Mouse (Mus musculus) liver, embryonic 14.5 days (tissue): ENCODE measurements around the gene Med16. TPM values are rescaled to one million over a fixed set of nuclear protein-coding genes. Genes with fewer than 3 reads are reported as not detected.
"Not testable (repeated sequence)": the region's sequence is repeated elsewhere in the genome, so short reads cannot be mapped to it uniquely, and the experiment has no call there.

Source experiments
- ATAC-seq: fragments of 200-750 bp; cut with Nextera tagmentation; 2 replicates; pipeline ENCODE4 v1.8.0; 2017; ENCODE audit warnings: moderate number of reproducible peaks, mild to moderate bottlenecking, moderate library complexity; ENCODE audit not compliant: insufficient read depth
- DNase-seq, 3 experiments: peaks; one replicate each; pipeline ENCODE4 v3.0.0-alpha.2; 2012 to 2013; ENCODE audit warnings: low read depth in 3 of 3, low spot score in 3 of 3
- H3K27ac ChIP-seq: fragments of 300-500 bp; sonication (generic); 2 replicates; pipeline ENCODE4 v1.5.1; 2014; ENCODE audit warnings: moderate library complexity, mild to moderate bottlenecking, control low read depth, inconsistent platforms
- H3K27me3 ChIP-seq: fragments of 300-500 bp; sonication (generic); 2 replicates; pipeline ENCODE4 v1.6.1; 2014; ENCODE audit warnings: mild to moderate bottlenecking, low read length, moderate library complexity; ENCODE audit not compliant: control insufficient read depth, insufficient read depth
- H3K36me3 ChIP-seq: fragments of 300-500 bp; sonication (generic); replicated peaks from 2 replicates; pipeline ENCODE4 v1.6.1; 2014; ENCODE audit warnings: low read depth; ENCODE audit not compliant: control insufficient read depth, insufficient read depth
- H3K4me1 ChIP-seq, 2 experiments: fragments of 200-500 bp in 1 of 2; fragments of 300-500 bp in 1 of 2; sonication (generic) in 1 of 2; replicated peaks; 2 replicates each; pipeline ENCODE4 v1.6.1; 2012 to 2014; ENCODE audit warnings: antibody characterized with exemption in 1 of 2, inconsistent platforms in 1 of 2, low read length in 1 of 2; ENCODE audit not compliant: control insufficient read depth in 2 of 2, insufficient read depth in 2 of 2
- H3K4me2 ChIP-seq: fragments of 300-500 bp; sonication (generic); 2 replicates; pipeline ENCODE4 v1.6.1; 2014; ENCODE audit warnings: low read depth, mild to moderate bottlenecking, control low read depth, moderate library complexity
- H3K4me3 ChIP-seq, 2 experiments: fragments of 200-500 bp in 1 of 2; fragments of 300-500 bp in 1 of 2; sonication (generic) in 1 of 2; 2 replicates each; pipeline ENCODE4 v1.5.1; 2012 to 2014; ENCODE audit warnings: low read depth in 2 of 2, low read length in 2 of 2, mild to moderate bottlenecking in 2 of 2, control low read depth in 1 of 2, inconsistent platforms in 1 of 2, moderate library complexity in 1 of 2; ENCODE audit not compliant: insufficient read depth in 1 of 2
- H3K9ac ChIP-seq: fragments of 300-500 bp; sonication (generic); replicated peaks from 2 replicates; pipeline ENCODE4 v1.6.1; 2014; ENCODE audit warnings: mild to moderate bottlenecking, control low read depth, moderate library complexity
- H3K9me3 ChIP-seq: fragments of 300-500 bp; sonication (generic); 2 replicates; pipeline ENCODE4 v1.6.1; 2016; ENCODE audit warnings: low read length, mixed read lengths; ENCODE audit not compliant: control insufficient read depth
- CTCF ChIP-seq: IDR thresholded peaks from 2 replicates; pipeline ENCODE4 v1.5.1; 2016; ENCODE audit warnings: antibody characterized with exemption, low read depth, control low read depth
- EP300 ChIP-seq: IDR thresholded peaks from 2 replicates; pipeline ENCODE4 v1.6.1; 2016; ENCODE audit warnings: antibody characterized with exemption, low read depth
- WGBS: fragments of 180-500 bp; shearing (Covaris S2); extraction: QIAGEN DNeasy Blood & Tissue Kit; methylation state at CpG from one replicate; pipeline ENCODE4 v1.1.7; 2014; ENCODE audit not compliant: insufficient replicate concordance; 5-methylcytosine and 5-hydroxymethylcytosine counted together
- polyA plus RNA-seq, 2 experiments: library from polyadenylated mRNA; depleted of rRNA in 1 of 2; stranded (reverse) in 1 of 2; unstranded in 1 of 2; fragments of >200 nt; fragmentation: Nextera tagmentation in 1 of 2; extraction: Ambion mirVana in 1 of 2; gene quantifications; 2 replicates each; pipeline versions ENCODE4 v1.2.1 to v1.2.3; 2012 to 2014

Gene Med16
- polyA plus RNA-seq, 2 experiments = 10.0 to 13.3 TPM

DNA sequence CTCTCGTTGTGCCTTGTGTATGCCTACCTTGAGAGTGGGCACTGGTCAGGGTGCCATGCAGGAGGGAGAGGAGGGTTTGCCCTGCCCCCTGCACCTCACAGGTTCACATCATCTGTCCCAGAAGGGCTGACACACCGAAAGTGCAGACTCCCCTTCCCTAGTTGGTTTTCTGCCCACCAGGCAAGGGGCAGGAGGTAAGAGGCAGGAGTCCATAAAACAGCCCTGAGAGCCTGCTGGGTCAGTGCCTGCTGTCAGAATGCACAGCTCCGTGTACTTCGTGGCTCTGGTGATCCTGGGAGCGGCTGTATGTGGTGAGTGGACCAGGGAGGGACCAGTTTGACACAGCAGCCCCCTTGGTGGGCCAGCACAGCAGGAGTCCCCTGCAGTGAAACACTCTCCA is 18.1 kb downstream of the Med16 start, which contains the start of gene Cfd:
TSS of gene Cfd (plus strand) at position 184 of the 400 bp plus-strand sequence.
- 49% methylated on average over 5 of the region's 5 CpGs for WGBS
- H3K4me3 ChIP-seq = no peak within 1 kb of the TSS
- H3K27ac ChIP-seq = no peak within 1 kb of the TSS
- no peak for TF ChIP-seq CTCF
- TF ChIP-seq EP300 = no peak
- no peaks in the 10 kb centered on the region for H3K36me3 ChIP-seq
- H3K9ac ChIP-seq = no peak within 1 kb of the TSS
- no peak within 1 kb of the TSS for H3K4me2 ChIP-seq
- ATAC-seq (no peak), DNase-seq (no peak)
- no peaks in the 10 kb centered on the region for H3K4me1 ChIP-seq
- no peaks in the 10 kb centered on the region for H3K27me3 ChIP-seq
- no peaks in the 10 kb centered on the region for H3K9me3 ChIP-seq

- Histone ChIP-seq H3K9ac (no peak overlapping the region), H3K36me3 (no peaks in the 10 kb centered on the region), H3K9me3 (no peaks in the 10 kb centered on the region), H3K4me1 (no peaks in the 10 kb centered on the region), H3K27me3 (no peaks in the 10 kb centered on the region), H3K27ac (no peak overlapping the region), H3K4me3 (no peak overlapping the region), H3K4me2 (no peak overlapping the region)
- TF ChIP-seq CTCF (no peak), EP300 (no peak)
- WGBS = 38% methylated on average over 2 of the region's 2 CpGs
- ATAC-seq (no peak), DNase-seq (no peak)
Measured at GRCm38 (mm10) chr10:79889386-79889785, 19.3 kb downstream of the Med16 start.

DNA sequence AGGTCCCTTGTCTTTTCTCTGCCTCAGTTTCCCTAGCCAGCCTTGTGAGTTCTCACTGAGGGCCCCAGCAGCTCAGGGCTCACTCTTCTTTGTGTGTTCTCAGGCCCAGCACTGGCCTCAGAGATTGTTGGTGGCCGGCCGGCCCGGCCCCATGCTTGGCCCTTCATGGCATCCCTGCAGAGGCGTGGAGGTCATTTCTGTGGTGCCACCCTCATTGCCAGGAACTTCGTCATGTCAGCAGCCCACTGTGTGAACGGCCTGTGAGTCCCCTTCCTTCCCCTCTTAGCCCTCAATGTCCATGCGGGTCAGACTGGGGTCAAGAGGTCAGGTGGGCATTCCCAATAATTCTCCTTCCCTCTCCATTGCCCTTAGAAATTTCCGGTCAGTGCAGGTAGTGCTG is 22.1 kb downstream of the Med16 start:
- H3K9me3 ChIP-seq = no peaks in the 10 kb centered on the region
- H3K4me3 ChIP-seq = no peak overlapping the region
- H3K27me3 ChIP-seq = no peaks in the 10 kb centered on the region; the same call in 1 of the 2 replicates
- TF ChIP-seq EP300 = no peak
- no peak for TF ChIP-seq CTCF
- H3K27ac ChIP-seq = no peak overlapping the region
- H3K36me3 ChIP-seq = no peaks in the 10 kb centered on the region
- H3K4me1 ChIP-seq = peaks cover 0 to 6% of the 10 kb centered on the region in 2 experiments; a peak in 2 of 4 replicates
- H3K4me2 ChIP-seq = no peak overlapping the region
- ATAC-seq (no peak), DNase-seq (no peak)
- 70% methylated on average over 8 of the region's 8 CpGs for WGBS
- no peak overlapping the region for H3K9ac ChIP-seq

GRCm38 (mm10) chr10:79886054-79886453 is 22.7 kb downstream of the Med16 start, which contains the start of gene Elane:
TSS of gene Elane (plus strand) at chr10:79886247.
- H3K4me3 ChIP-seq = no peak within 1 kb of the TSS
- H3K9ac ChIP-seq = no peak within 1 kb of the TSS
- peaks cover 0 to 11% of the 10 kb centered on the region in 2 experiments; a peak in 2 of 4 replicates for H3K4me1 ChIP-seq
- 61% methylated on average over 6 of the region's 6 CpGs for WGBS
- no peak for ATAC-seq
- no peak for DNase-seq
- H3K9me3 ChIP-seq = no peaks in the 10 kb centered on the region
- no peak within 1 kb of the TSS for H3K4me2 ChIP-seq
- no peaks in the 10 kb centered on the region for H3K36me3 ChIP-seq
- H3K27ac ChIP-seq = no peak within 1 kb of the TSS
- no peak for TF ChIP-seq CTCF
- no peak for TF ChIP-seq EP300
- H3K27me3 ChIP-seq = no peaks in the 10 kb centered on the region; the same call in 1 of the 2 replicates

GRCm38 (mm10) chr10:79884938-79885337 is 23.8 kb downstream of the Med16 start:
- H3K27ac ChIP-seq, ATAC-seq, H3K9ac ChIP-seq, H3K4me3 ChIP-seq, H3K36me3 ChIP-seq, H3K4me2 ChIP-seq, H3K27me3 ChIP-seq, H3K9me3 ChIP-seq, DNase-seq: not testable (repeated sequence)
- 16% methylated on average over 2 of the region's 3 CpGs for WGBS
- peaks cover 6 to 16% of the 10 kb centered on the region in 2 experiments for H3K4me1 ChIP-seq
